Mouse (Mus musculus): ENCODE results near the gene Nav2.

- TF ChIP-seq CTCF (IDR thresholded peaks at IDR 0.05; ENCODE audit: borderline replicate concordance, extremely low read depth, insufficient read depth, insufficient read length) (no peak), POLR2A (IDR thresholded peaks at IDR 0.05; ENCODE audit: borderline replicate concordance, extremely low read depth, insufficient read depth, insufficient read length, poor library complexity, severe bottlenecking) (no peak)
Measured at GRCm38 (mm10) chr7:49235271-49235681, 326.8 kb downstream of the Nav2 start.
